Mouse (Mus musculus): ENCODE measurements around the gene E130114P18Rik. TPM values are rescaled to one million over a fixed set of nuclear protein-coding genes. Genes with fewer than 3 reads are reported as not detected.

Gene E130114P18Rik
- polyA plus RNA-seq, 1 experiment from 2014 or later, result 37.0 TPM

DNA sequence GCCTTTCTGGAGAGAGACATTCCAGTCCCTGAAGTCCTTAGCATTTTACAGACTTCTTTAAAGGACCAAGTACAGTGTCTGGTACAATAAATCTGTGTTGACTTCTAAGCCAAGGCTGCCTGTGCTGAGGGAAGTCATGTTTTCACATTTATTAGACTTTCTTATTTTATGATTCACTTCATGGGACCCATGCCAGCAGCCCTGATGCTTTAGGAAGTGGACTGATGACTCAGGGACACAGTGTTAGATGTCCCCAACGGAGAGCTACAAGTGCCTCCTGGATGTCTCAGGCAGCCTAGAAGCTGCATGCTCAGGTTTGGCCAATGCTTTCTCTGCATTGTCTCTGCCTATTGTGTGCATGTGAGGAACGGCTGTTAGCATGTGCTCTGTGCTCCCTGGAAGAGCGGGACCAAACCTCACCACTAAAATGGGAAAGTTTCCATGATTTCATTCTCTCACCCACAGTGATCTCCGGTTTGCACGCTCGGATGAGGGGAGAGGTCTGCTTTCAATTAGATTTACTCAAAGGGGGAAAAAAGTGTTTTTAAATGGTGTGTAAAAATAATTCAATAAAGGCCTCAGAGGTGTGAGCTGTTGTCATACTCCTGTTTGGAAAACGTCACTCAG is 82.4 kb downstream of the E130114P18Rik start:
- Histone ChIP-seq H3K36me3 (no peaks in the 10 kb centered on the region), H3K4me1 (replicated peaks) (0 out of 2 replicates have a peak, but pooled peaks cover 1% of the 10 kb centered on the region), H3K27me3 (no peaks in the 10 kb centered on the region), H3K9me3 (no peaks in the 10 kb centered on the region), H3K9ac (no peak overlapping the region), H3K4me2 (no peak overlapping the region), H3K4me3 (no peak overlapping the region), H3K27ac (no peak overlapping the region)
- WGBS, result 68% methylated on average over 7 of the region's 7 CpGs
- no peak for ATAC-seq (ENCODE audit: low FRiP score)

DNA sequence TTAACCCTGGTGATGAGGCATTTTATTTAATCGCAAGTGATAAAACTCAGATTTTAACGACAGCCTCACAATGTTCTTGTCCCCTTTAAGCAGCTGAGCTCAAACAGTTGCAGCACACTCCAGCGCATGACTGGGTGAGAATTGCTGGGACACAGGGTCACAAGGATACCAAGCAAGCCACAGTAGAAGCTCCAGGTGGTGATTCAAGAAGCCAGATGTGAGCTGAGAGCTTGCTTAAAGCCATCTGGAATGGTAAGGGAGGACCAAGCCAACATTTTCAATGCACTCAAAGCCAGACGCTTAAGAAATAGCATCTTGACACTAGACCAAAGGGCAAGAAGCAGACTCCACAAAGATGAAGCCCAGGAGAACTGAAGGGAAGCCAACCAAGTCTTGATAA is 83.9 kb downstream of the E130114P18Rik start:
- Histone ChIP-seq H3K9ac (no peak overlapping the region), H3K4me2 (no peak overlapping the region), H3K4me3 (no peak overlapping the region), H3K27ac (no peak overlapping the region), H3K27me3 (no peaks in the 10 kb centered on the region), H3K36me3 (no peaks in the 10 kb centered on the region), H3K9me3 (no peaks in the 10 kb centered on the region), H3K4me1 (replicated peaks) (peaks cover 14% of the 10 kb centered on the region)
- ATAC-seq (ENCODE audit: low FRiP score), result no peak
- WGBS, result 90% methylated on average over 4 of the region's 4 CpGs

DNA sequence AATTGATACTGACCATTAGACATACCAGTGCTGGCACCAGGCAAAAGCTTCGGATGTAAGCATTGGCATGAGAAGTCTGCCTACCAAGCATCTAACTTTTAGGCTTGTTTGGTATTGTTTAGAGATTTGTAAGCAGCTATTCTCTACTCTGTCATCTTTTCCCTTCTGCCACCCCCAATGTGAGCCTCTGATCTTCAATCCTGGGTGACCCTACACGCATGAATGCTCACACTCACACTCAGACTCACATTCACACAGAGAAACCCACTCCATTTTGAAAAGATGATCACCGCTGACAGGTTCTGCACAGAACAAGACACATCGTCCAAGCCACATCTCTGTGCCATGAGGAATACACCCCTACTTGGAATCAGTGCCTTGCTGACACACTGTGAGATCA is 84.8 kb downstream of the E130114P18Rik start:
- H3K4me3 ChIP-seq, result no peak overlapping the region
- H3K36me3 ChIP-seq, result no peaks in the 10 kb centered on the region
- H3K27me3 ChIP-seq, result no peaks in the 10 kb centered on the region
- no peak overlapping the region for H3K27ac ChIP-seq
- H3K4me1 ChIP-seq (replicated peaks), result peaks cover 14% of the 10 kb centered on the region
- ATAC-seq (ENCODE audit: low FRiP score), result no peak
- H3K9ac ChIP-seq, result no peak overlapping the region
- WGBS, result 93% methylated on average over 4 of the region's 4 CpGs
- no peak overlapping the region for H3K4me2 ChIP-seq
- H3K9me3 ChIP-seq, result no peaks in the 10 kb centered on the region

DNA sequence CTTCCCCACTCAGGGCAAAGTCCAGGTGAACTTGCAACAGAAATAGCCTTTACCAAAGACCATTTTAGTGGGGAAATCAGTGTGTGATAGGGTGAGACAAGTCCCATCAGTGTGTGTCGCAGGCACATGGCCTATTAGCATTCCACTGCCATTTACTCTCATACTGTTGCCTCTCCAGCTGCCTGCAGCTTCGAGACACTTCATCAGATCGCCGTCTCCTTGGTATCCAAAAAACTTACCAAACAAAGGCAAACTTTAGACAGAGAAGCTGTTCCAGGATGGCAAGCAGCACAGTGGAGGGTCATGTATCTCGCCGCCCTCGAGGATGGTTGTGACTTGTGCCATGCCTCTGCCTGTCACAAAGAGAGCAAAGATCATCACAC is 87.5 kb downstream of the E130114P18Rik start:
- H3K4me3 ChIP-seq, result no peak overlapping the region
- H3K4me2 ChIP-seq, result no peak overlapping the region
- no peak for ATAC-seq (ENCODE audit: low FRiP score)
- H3K9me3 ChIP-seq, result no peaks in the 10 kb centered on the region
- no peaks in the 10 kb centered on the region for H3K27me3 ChIP-seq
- H3K27ac ChIP-seq, result no peak overlapping the region
- peaks cover 17% of the 10 kb centered on the region for H3K4me1 ChIP-seq (replicated peaks)
- H3K36me3 ChIP-seq, result no peaks in the 10 kb centered on the region
- no peak overlapping the region for H3K9ac ChIP-seq
- WGBS, result 64% methylated on average over 7 of the region's 7 CpGs

DNA sequence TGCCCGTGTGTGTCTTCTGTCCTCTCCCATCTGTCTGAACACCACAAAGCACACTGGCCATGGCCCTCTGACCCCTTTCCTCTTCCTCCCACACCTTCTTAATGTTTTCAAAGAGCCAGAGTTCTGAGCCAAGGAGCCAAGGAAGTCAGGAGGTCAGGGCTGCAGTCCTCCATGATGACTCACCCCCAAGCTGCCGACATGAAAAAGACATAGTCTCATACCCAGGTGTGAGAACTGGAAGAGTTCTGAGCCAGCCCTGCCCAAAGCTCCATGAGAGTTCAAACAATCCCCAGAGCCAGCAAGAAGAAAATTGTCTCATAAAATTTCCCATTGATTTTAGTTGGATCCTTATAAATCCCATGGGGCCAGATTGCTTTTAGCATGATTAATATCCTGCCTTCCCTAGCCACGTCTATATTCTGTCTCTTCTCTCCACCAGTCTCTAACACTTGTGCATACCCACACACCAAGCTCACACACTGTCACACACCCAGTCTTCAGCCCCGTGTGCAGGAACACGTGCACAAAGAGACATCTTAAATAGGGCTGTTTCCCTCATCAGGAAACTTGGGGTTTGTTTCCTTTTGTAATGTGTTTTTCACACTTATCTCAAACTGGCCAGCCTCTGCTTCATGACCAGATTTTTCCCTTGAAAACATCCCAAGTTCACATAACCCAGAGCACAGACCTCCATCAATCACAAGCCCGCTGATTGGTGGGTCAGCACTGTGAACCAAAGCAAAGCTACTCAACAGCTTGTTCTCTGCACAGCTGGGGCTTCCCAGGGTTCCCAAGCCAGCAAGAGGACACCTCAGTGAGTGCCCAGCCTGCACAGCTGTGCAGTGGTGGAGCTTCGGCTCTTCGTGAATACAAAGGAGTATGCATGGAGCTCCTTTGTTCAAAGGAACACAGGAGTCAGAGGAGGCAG is 88.2 kb downstream of the E130114P18Rik start:
- H3K4me2 ChIP-seq, result no peak overlapping the region
- no peaks in the 10 kb centered on the region for H3K27me3 ChIP-seq
- WGBS, result 51% methylated on average over 8 of the region's 8 CpGs
- no peaks in the 10 kb centered on the region for H3K36me3 ChIP-seq
- no peak overlapping the region for H3K9ac ChIP-seq
- 0 out of 2 replicates have a peak, but pooled peaks have one; percentile 21 for ATAC-seq (ENCODE audit: low FRiP score)
- H3K9me3 ChIP-seq, result no peaks in the 10 kb centered on the region
- no peak overlapping the region for H3K27ac ChIP-seq
- H3K4me3 ChIP-seq, result no peak overlapping the region
- H3K4me1 ChIP-seq (replicated peaks), result peaks cover 17% of the 10 kb centered on the region

DNA sequence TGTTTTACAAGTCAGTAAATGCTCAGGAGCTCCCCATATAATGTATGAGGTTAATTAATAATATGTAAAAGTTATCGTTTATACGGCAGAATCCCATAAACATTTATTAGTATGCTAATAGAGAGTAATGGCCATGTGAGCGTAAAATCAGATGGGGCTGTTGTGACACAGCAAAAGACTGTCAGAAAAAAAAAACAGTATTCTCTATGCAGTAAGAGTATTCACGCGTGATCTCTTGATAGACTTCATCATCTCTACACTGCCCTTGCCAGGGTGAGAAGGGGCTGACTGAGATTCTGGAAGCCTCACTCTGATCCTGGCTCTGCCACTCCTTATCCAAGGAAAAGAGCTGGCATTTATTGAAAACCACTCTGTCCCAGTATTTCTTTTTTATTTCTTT is 91.9 kb downstream of the E130114P18Rik start:
- Histone ChIP-seq H3K27ac (no peak overlapping the region), H3K4me2 (no peak overlapping the region), H3K36me3 (no peaks in the 10 kb centered on the region), H3K9me3 (no peaks in the 10 kb centered on the region), H3K27me3 (no peaks in the 10 kb centered on the region), H3K4me3 (no peak overlapping the region), H3K9ac (no peak overlapping the region), H3K4me1 (replicated peaks) (peaks cover 17% of the 10 kb centered on the region)
- no peak for ATAC-seq (ENCODE audit: low FRiP score)
- 55% methylated on average over 5 of the region's 5 CpGs for WGBS

DNA sequence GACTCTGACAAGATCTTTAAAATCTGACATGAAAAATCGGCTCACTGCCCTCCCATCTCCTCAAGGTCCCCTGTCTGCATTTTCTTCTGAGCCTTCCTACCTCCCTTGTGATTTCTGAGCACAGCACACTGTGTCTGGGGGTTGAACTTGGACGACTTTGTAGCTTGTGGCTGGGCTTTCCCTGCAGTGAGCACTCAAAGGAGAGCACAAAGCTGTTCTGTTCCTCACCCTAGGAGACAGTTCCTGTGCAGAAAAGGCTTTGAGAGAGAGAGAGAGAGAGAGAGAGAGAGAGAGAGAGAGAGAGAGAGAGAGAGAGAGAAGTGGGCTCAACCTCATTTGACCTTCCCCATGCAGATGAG is 101.3 kb downstream of the E130114P18Rik start:
- no peak overlapping the region for H3K9ac ChIP-seq
- no peak overlapping the region for H3K4me2 ChIP-seq
- no peak for ATAC-seq (ENCODE audit: low FRiP score)
- H3K9me3 ChIP-seq, result no peaks in the 10 kb centered on the region
- peaks cover 24% of the 10 kb centered on the region for H3K4me1 ChIP-seq (replicated peaks)
- 21% methylated on average over 2 of the region's 2 CpGs for WGBS
- H3K4me3 ChIP-seq, result no peak overlapping the region
- no peaks in the 10 kb centered on the region for H3K27me3 ChIP-seq
- H3K36me3 ChIP-seq, result no peaks in the 10 kb centered on the region
- no peak overlapping the region for H3K27ac ChIP-seq

DNA sequence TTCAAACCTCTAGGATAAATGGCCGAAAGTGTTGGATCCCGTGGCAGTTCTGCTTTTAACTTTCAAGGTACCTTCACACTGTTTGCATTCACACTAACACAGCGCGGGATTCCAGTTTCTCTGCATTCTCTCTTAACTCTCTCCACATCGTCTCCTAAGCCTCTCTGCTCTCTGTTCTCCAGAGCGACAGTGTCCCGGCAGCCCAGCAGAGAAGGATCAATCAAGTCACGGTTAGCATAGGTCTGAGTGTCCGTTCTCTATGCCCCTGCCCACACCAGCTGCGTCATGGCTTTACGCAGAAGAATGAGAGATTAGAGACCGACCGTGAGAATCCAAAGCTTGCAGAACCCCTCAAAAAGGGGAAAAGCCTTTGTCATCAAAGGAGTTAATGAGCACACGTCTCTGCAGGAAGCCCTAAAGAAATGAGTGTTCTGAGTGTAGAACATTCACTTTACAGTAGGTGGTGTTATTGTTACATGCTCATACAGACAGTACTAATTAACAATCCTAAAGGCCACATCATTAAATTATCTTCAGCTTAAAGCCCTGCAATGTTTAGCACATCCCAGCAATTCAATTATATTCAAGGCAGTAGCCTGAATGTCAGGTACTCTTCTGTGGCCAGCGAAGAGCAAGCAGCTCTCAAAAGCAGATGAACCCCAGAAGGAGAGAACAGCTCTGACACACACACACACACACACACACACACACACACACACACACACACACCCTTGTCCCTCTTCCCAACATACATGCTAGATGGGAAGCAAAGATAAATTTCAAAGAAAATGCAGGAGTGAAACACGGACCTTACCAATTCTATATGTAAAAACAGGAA is 101.9 kb downstream of the E130114P18Rik start:
- Histone ChIP-seq H3K9ac (peak overlapping the region; percentile 58; the same call in 1 of the 2 replicates), H3K36me3 (no peaks in the 10 kb centered on the region), H3K27ac (0 out of 2 replicates have a peak overlapping the region, but pooled peaks have one; percentile 35), H3K27me3 (no peaks in the 10 kb centered on the region), H3K4me3 (peak overlapping the region; percentile 25; the same call in 1 of the 2 replicates), H3K9me3 (no peaks in the 10 kb centered on the region), H3K4me1 (replicated peaks) (peaks cover 24% of the 10 kb centered on the region), H3K4me2 (peak overlapping the region; percentile 52)
- ATAC-seq (ENCODE audit: low FRiP score), result peak; percentile 66
- 31% methylated on average over 16 of the region's 16 CpGs for WGBS

DNA sequence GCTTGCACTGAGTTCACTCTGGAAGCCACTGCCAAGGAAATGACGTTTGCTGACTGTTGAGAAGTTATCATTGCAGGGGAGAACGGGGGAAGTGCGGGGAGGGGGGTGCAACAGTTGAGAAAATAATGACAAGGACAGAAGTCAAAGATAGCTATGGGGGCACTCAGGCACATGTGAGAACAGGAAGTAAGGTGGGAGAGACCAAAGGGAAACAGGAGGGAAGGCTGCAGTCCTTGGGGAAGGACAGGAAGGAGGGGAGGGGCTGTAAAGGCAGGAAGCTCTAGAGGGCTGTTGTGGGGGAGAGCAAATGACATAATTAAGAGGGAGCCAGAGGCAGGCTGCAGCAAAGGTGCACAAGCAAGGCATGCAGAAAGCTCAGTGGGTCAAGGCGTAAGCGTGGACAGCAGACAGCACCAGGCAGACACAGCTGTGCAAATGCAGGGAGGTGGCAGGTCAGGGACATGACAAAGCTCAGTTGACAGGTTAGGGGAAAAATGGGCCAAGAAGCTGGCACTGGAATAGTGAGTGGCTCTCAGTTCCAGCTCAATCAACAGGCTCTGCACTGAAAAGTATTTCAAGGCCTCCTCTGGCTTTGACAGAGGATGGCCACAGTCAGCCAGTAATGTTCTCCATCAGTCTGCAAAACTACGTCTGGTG is 103.9 kb downstream of the E130114P18Rik start:
- Histone ChIP-seq H3K9me3 (no peaks in the 10 kb centered on the region), H3K4me1 (replicated peaks) (peaks cover 24% of the 10 kb centered on the region), H3K27ac (no peak overlapping the region), H3K36me3 (no peaks in the 10 kb centered on the region), H3K4me2 (no peak overlapping the region), H3K9ac (0 out of 2 replicates have a peak overlapping the region, but pooled peaks have one; percentile 15), H3K4me3 (no peak overlapping the region), H3K27me3 (no peaks in the 10 kb centered on the region)
- no peak for ATAC-seq (ENCODE audit: low FRiP score)
- 68% methylated on average over 6 of the region's 6 CpGs for WGBS

DNA sequence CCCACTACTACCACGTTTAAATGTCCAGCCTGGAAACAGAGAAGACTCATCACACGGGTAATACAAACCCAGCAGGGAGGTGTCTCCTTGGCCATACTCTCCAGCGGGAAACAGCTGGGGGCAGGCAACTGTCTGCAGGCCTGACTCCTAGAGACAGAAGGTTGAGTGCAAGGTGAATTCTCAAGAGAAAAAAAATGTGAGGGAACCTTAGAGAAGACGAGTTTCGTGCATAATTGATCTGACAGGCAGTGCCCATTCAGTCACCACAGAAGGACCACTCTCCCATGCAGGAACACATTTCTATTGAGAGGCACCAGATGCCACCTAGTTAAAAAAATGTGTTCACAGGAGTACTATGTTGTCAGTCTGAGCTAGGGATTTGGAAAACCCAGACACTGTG is 105.4 kb downstream of the E130114P18Rik start:
- no peak for ATAC-seq (ENCODE audit: low FRiP score)
- Histone ChIP-seq H3K9ac (no peak overlapping the region), H3K4me2 (no peak overlapping the region), H3K9me3 (no peaks in the 10 kb centered on the region), H3K27ac (no peak overlapping the region), H3K4me3 (no peak overlapping the region), H3K27me3 (no peaks in the 10 kb centered on the region), H3K36me3 (no peaks in the 10 kb centered on the region), H3K4me1 (replicated peaks) (peaks cover 24% of the 10 kb centered on the region)
- 42% methylated on average over 5 of the region's 5 CpGs for WGBS

DNA sequence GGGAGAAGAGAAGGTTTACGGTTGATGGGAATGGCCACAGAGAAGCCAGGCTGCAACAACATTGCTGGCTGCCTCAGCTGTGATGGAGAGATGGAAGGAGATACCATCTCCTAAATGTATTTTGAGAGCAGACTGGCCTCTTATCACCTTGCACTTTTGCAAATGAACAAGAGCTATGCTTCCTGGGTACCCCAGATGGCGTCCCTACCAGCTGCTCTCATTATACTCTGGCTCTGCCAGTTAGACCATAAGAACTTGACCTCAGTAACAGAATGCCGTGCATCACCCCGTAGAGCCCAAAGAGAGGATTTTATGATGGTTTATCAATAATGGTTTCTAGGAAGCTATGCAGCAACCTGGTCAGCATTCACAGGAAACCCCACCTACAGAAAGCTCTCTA is 106.0 kb downstream of the E130114P18Rik start:
- no peak overlapping the region for H3K9ac ChIP-seq
- no peak overlapping the region for H3K27ac ChIP-seq
- H3K27me3 ChIP-seq, result no peaks in the 10 kb centered on the region
- 75% methylated on average over 4 of the region's 4 CpGs for WGBS
- H3K4me1 ChIP-seq (replicated peaks), result peaks cover 22% of the 10 kb centered on the region
- H3K9me3 ChIP-seq, result no peaks in the 10 kb centered on the region
- ATAC-seq (ENCODE audit: low FRiP score), result no peak
- H3K4me2 ChIP-seq, result no peak overlapping the region
- H3K36me3 ChIP-seq, result no peaks in the 10 kb centered on the region
- H3K4me3 ChIP-seq, result no peak overlapping the region

DNA sequence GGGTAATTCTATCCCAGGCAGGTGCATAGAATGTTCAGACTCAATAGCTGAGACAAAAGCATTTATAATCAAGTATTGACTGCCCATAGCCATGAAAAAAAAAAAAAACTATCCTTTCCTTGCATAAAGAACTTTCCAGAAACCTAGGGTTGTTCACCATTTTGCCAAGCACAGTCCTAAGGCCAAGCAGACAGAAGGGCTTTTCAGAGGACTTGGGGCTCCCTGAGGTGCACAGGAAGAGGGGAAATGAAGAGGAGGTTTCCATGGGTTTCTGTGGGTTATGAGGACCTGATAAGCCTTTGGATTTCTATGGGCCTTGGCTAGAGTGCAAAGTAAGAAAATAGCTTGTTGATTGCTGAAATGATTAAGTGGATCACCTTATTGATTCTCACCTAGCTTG is 107.5 kb downstream of the E130114P18Rik start:
- Histone ChIP-seq H3K9ac (no peak overlapping the region), H3K4me2 (no peak overlapping the region), H3K4me1 (replicated peaks) (peaks cover 7% of the 10 kb centered on the region; the same call in 1 of the 2 replicates), H3K9me3 (no peaks in the 10 kb centered on the region), H3K27ac (no peak overlapping the region), H3K36me3 (no peaks in the 10 kb centered on the region), H3K27me3 (no peaks in the 10 kb centered on the region), H3K4me3 (no peak overlapping the region)
- no peak for ATAC-seq (ENCODE audit: low FRiP score)

All from hindbrain, embryonic 13.5 days (tissue).